Mouse (Mus musculus) limb, embryonic 14.5 days (tissue): Measurements from ENCODE around the gene Net1. TPM values are rescaled to one million over a fixed set of nuclear protein-coding genes. Genes with fewer than 3 reads are reported as not detected.
"Not testable (repeated sequence)": the region's sequence is repeated elsewhere in the genome, so short reads cannot be mapped to it uniquely, and the experiment has no call there.

Experiments used
- ATAC-seq: fragments of 200-750 bp; cut with Nextera tagmentation; 2 replicates; pipeline ENCODE4 v1.8.0; 2017; ENCODE audit warnings: low read depth, moderate number of reproducible peaks, moderate TSS enrichment; ENCODE audit not compliant: low FRiP score
- DNase-seq: peaks from one replicate; pipeline ENCODE4 v3.0.0-alpha.2; 2015; ENCODE audit warnings: low spot score
- H3K27ac ChIP-seq: fragments of 300-500 bp; sonication (generic); replicated peaks from 2 replicates; pipeline ENCODE4 v1.5.1; 2014; ENCODE audit warnings: low read depth, mild to moderate bottlenecking, low read length, moderate library complexity, mixed read lengths
- H3K27me3 ChIP-seq: fragments of 300-500 bp; sonication (generic); 2 replicates; pipeline ENCODE4 v1.6.1; 2014; ENCODE audit warnings: low read length, mixed read lengths; ENCODE audit not compliant: control insufficient read depth, insufficient read depth
- H3K36me3 ChIP-seq: fragments of 300-500 bp; sonication (generic); 2 replicates; pipeline ENCODE4 v1.6.1; 2014; ENCODE audit warnings: mild to moderate bottlenecking, low read length, moderate library complexity, mixed read lengths; ENCODE audit not compliant: control insufficient read depth, insufficient read depth
- H3K4me1 ChIP-seq: fragments of 300-500 bp; sonication (generic); 2 replicates; pipeline ENCODE4 v1.6.1; 2014; ENCODE audit warnings: antibody characterized with exemption, low read length, mixed read lengths; ENCODE audit not compliant: control insufficient read depth, insufficient read depth
- H3K4me2 ChIP-seq: fragments of 300-500 bp; sonication (generic); replicated peaks from 2 replicates; pipeline ENCODE4 v1.6.1; 2014; ENCODE audit warnings: low read depth, mild to moderate bottlenecking, low read length, moderate library complexity; ENCODE audit not compliant: severe bottlenecking
- H3K4me3 ChIP-seq: fragments of 300-500 bp; sonication (generic); replicated peaks from 2 replicates; pipeline ENCODE4 v1.5.1; 2014; ENCODE audit warnings: low read length
- H3K9ac ChIP-seq: fragments of 300-500 bp; sonication (generic); 2 replicates; pipeline ENCODE4 v1.6.1; 2014; ENCODE audit warnings: mild to moderate bottlenecking, low read depth, low read length, moderate library complexity; ENCODE audit not compliant: severe bottlenecking
- H3K9me3 ChIP-seq: fragments of 300-500 bp; sonication (generic); 2 replicates; pipeline ENCODE4 v1.6.1; 2016; ENCODE audit warnings: low read length; ENCODE audit not compliant: control insufficient read depth
- POLR2A ChIP-seq: fragments of 200-500 bp; IDR thresholded peaks from 2 replicates; pipeline ENCODE4 v1.8.0; 2012; ENCODE audit warnings: inconsistent platforms, mild to moderate bottlenecking, moderate library complexity, borderline replicate concordance; ENCODE audit not compliant: insufficient read depth, insufficient read length; ENCODE audit errors: extremely low read depth
- WGBS: fragments of 180-500 bp; shearing (Covaris S2); extraction: QIAGEN DNeasy Blood & Tissue Kit; methylation state at CpG from one replicate; pipeline ENCODE4 v1.1.7; 2014; 5-methylcytosine and 5-hydroxymethylcytosine counted together
- polyA plus RNA-seq, 2 experiments: library from polyadenylated mRNA; depleted of rRNA in 1 of 2; stranded (reverse) in 1 of 2; unstranded in 1 of 2; fragments of >200 nt; fragmentation: Nextera tagmentation in 1 of 2; extraction: Ambion mirVana in 1 of 2; gene quantifications; 2 replicates each; pipeline versions ENCODE4 v1.2.1 to v1.2.3; 2012 to 2014

The Net1 gene
- polyA plus RNA-seq, 2 experiments: 71.8 to 115 TPM

- Histone ChIP-seq H3K9me3 (no peaks in the 10 kb centered on the region), H3K27ac (no peak overlapping the region), H3K27me3 (no peaks in the 10 kb centered on the region), H3K4me1 (peaks cover 2% of the 10 kb centered on the region; the same call in 1 of the 2 replicates), H3K4me2 (no peak overlapping the region), H3K4me3 (no peak overlapping the region), H3K9ac (no peak overlapping the region), H3K36me3 (peaks cover 10% of the 10 kb centered on the region)
- ATAC-seq: no peak
- 88% methylated on average over 4 of the region's 4 CpGs for WGBS
- no peak for DNase-seq
- no peak for TF ChIP-seq POLR2A
Observed at GRCm38 (mm10) chr13:3908262-3908661, 9.8 kb downstream of the Net1 start.

- H3K4me2 ChIP-seq: no peak overlapping the region
- no peaks in the 10 kb centered on the region for H3K9me3 ChIP-seq
- 81% methylated on average over 6 of the region's 6 CpGs for WGBS
- no peak overlapping the region for H3K27ac ChIP-seq
- H3K27me3 ChIP-seq: no peaks in the 10 kb centered on the region
- TF ChIP-seq POLR2A: no peak
- no peak overlapping the region for H3K9ac ChIP-seq
- no peak for DNase-seq
- H3K4me1 ChIP-seq: peaks cover 2% of the 10 kb centered on the region; the same call in 1 of the 2 replicates
- H3K36me3 ChIP-seq: peaks cover 10% of the 10 kb centered on the region
- H3K4me3 ChIP-seq: no peak overlapping the region
- no peak for ATAC-seq
Observed at GRCm38 (mm10) chr13:3907151-3907696, 10.8 kb downstream of the Net1 start.

GRCm38 (mm10) chr13:3899301-3899700, 18.7 kb downstream of the Net1 start:
- Histone ChIP-seq H3K36me3 (peaks cover 2% of the 10 kb centered on the region; the same call in 1 of the 2 replicates), H3K9ac (no peak overlapping the region), H3K9me3 (no peaks in the 10 kb centered on the region), H3K27me3 (no peaks in the 10 kb centered on the region), H3K4me1 (peaks cover 2% of the 10 kb centered on the region; the same call in 1 of the 2 replicates), H3K27ac (no peak overlapping the region), H3K4me3 (no peak overlapping the region), H3K4me2 (no peak overlapping the region)
- no peak for DNase-seq
- 92% methylated on average over 9 of the region's 9 CpGs for WGBS
- ATAC-seq: no peak
- TF ChIP-seq POLR2A: no peak

GRCm38 (mm10) chr13:3898202-3898601, 19.8 kb downstream of the Net1 start:
- 95% methylated on average over 5 of the region's 5 CpGs for WGBS
- H3K9me3 ChIP-seq, H3K4me3 ChIP-seq, H3K4me2 ChIP-seq, DNase-seq, H3K9ac ChIP-seq, ATAC-seq, H3K4me1 ChIP-seq, H3K27ac ChIP-seq, H3K36me3 ChIP-seq, H3K27me3 ChIP-seq: not testable (repeated sequence)

- peaks cover 2% of the 10 kb centered on the region; the same call in 1 of the 2 replicates for H3K36me3 ChIP-seq
- H3K27ac ChIP-seq: no peak overlapping the region
- peaks cover 3% of the 10 kb centered on the region; the same call in 1 of the 2 replicates for H3K4me1 ChIP-seq
- no peak for ATAC-seq
- no peak overlapping the region for H3K9ac ChIP-seq
- no peaks in the 10 kb centered on the region for H3K27me3 ChIP-seq
- peak; percentile 86 for DNase-seq
- WGBS: 33% methylated on average over 5 of the region's 5 CpGs
- no peak overlapping the region for H3K4me2 ChIP-seq
- no peak for TF ChIP-seq POLR2A
- H3K9me3 ChIP-seq: no peaks in the 10 kb centered on the region
- H3K4me3 ChIP-seq: no peak overlapping the region
Observed at GRCm38 (mm10) chr13:3896913-3897312, 21.1 kb downstream of the Net1 start.
